Mouse (Mus musculus) neural tube, embryonic 15.5 days (tissue): Measurements from ENCODE around the gene 1700013G24Rik. TPM values are rescaled to one million over a fixed set of nuclear protein-coding genes. Genes with fewer than 3 reads are reported as not detected.
"Not testable (repeated sequence)": the region's sequence is repeated elsewhere in the genome, so short reads cannot be mapped to it uniquely, and the experiment has no call there.

Experiments used
- ATAC-seq: fragments of 200-750 bp; cut with Nextera tagmentation; 2 replicates; pipeline ENCODE4 v1.8.0; 2017; ENCODE audit warnings: mild to moderate bottlenecking, moderate TSS enrichment, moderate library complexity; ENCODE audit not compliant: low FRiP score
- H3K27ac ChIP-seq: fragments of 300-500 bp; sonication (generic); replicated peaks from 2 replicates; pipeline ENCODE4 v1.5.1; 2015; ENCODE audit warnings: mild to moderate bottlenecking, inconsistent platforms
- H3K27me3 ChIP-seq: fragments of 300-500 bp; sonication (generic); replicated peaks from 2 replicates; pipeline ENCODE4 v1.6.1; 2015; ENCODE audit warnings: inconsistent platforms
- H3K36me3 ChIP-seq: fragments of 300-500 bp; sonication (generic); 2 replicates; pipeline ENCODE4 v1.6.1; 2015; ENCODE audit warnings: inconsistent platforms
- H3K4me1 ChIP-seq: fragments of 300-500 bp; sonication (generic); 2 replicates; pipeline ENCODE4 v1.6.1; 2015; ENCODE audit warnings: inconsistent platforms
- H3K4me2 ChIP-seq: fragments of 300-500 bp; sonication (generic); 2 replicates; pipeline ENCODE4 v1.6.1; 2015; ENCODE audit warnings: inconsistent platforms, mild to moderate bottlenecking, moderate library complexity
- H3K4me3 ChIP-seq: fragments of 300-500 bp; sonication (generic); replicated peaks from 2 replicates; pipeline ENCODE4 v1.5.1; 2015; ENCODE audit warnings: mild to moderate bottlenecking, inconsistent platforms
- H3K9ac ChIP-seq: fragments of 300-500 bp; sonication (generic); replicated peaks from 2 replicates; pipeline ENCODE4 v1.6.1; 2015; ENCODE audit warnings: mild to moderate bottlenecking, inconsistent platforms
- H3K9me3 ChIP-seq: fragments of 300-500 bp; sonication (generic); replicated peaks from 2 replicates; pipeline ENCODE4 v1.6.1; 2016; ENCODE audit warnings: inconsistent platforms
- WGBS: fragments of 180-500 bp; shearing (Covaris S2); methylation state at CpG from one replicate; pipeline ENCODE4 v1.1.7; 2015; ENCODE audit warnings: mixed read lengths; 5-methylcytosine and 5-hydroxymethylcytosine counted together
- polyA plus RNA-seq: library from polyadenylated mRNA; unstranded; fragments of >200 nt; fragmentation: Nextera tagmentation; extraction: Ambion mirVana; gene quantifications from 2 replicates; pipeline ENCODE4 v1.2.1, GENCODE M21; 2015

1700013G24Rik gene
- not detected in 2 replicates for polyA plus RNA-seq

DNA sequence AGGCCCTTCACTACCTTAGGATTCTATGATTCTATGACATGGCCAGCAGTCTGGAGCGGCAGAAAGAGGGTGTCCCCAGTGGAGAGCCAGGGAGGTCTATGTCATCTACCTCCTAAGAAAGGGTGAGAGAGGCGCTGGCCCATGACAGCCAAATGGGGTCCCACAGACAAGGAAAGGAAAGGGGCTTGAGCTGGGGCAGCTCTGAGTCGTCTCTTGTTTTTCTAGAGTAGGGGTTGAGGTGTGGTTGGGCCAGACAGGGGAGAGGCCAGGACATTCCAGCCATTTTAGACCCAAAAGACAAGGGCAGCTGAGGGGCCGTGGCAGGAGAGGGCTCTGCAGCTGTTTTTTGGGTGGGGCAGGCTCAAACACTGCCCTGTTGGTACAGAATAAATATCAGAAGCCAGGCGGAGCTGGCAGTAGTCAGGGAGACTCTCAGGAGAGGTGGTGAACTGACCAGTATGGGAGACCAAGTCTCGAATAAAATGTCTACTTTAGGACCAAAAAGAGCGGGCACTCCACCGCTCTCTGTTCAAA is at the start of gene 1700013G24Rik:
Gene 1700013G24Rik (plus strand): TSS at position 51 of the 534 bp plus-strand sequence.
- H3K4me1 ChIP-seq: peaks cover 8% of the 10 kb centered on the region
- H3K27ac ChIP-seq: no peak within 1 kb of the TSS
- ATAC-seq: no peak
- no peak within 1 kb of the TSS for H3K4me3 ChIP-seq
- no peak within 1 kb of the TSS for H3K4me2 ChIP-seq
- no peak within 1 kb of the TSS for H3K9ac ChIP-seq
- no peaks in the 10 kb centered on the region for H3K9me3 ChIP-seq
- H3K36me3 ChIP-seq: no peaks in the 10 kb centered on the region
- H3K27me3 ChIP-seq: no peaks in the 10 kb centered on the region
- 87% methylated on average over 8 of the region's 8 CpGs for WGBS

DNA sequence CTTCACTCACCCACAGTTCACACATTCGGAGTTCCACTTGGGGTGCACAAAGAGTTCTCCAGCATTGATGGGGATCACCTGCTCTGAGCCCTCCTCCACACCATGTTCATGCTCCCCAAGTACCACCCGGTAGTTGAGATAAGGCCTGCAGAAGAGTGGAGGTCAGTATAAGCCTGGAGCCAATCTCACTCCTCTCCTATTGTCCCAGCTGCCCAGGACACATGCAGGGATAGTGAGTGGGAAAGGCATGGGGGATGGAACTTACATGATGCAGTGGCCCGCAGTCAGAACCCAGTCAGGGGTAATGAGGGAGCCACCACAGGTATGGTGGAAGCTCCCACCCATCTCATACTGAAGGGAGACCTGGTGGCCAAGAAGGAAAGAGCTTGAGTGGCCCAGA is 47.5 kb upstream of the 1700013G24Rik start:
- no peaks in the 10 kb centered on the region for H3K9me3 ChIP-seq
- no peak overlapping the region for H3K9ac ChIP-seq
- H3K27ac ChIP-seq: no peak overlapping the region
- H3K4me1 ChIP-seq: no peaks in the 10 kb centered on the region
- H3K36me3 ChIP-seq: no peaks in the 10 kb centered on the region
- WGBS: 91% methylated on average over 3 of the region's 3 CpGs
- no peak overlapping the region for H3K4me3 ChIP-seq
- no peak overlapping the region for H3K4me2 ChIP-seq
- no peaks in the 10 kb centered on the region for H3K27me3 ChIP-seq
- ATAC-seq: no peak

DNA sequence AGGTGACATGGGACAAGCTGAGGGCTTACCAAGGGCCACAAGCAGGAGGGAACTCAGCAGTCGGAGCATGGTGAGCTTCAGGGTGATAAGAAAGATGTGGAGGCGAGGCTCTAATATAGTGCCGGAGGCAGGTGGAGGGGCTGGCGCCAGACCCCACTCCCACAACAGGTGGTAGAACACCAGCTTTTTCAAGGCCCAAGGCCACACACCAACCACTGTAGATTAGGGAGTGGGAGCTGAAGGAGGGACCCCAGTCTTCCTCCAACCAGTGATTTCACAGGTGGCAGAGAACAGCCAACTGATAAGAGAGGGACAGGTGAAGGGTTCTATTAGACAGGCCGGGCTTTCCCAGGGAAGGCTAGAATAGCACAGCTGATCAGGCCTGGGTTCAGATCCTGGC is 43.4 kb upstream of the 1700013G24Rik start, which contains the start of gene Cela3a:
Gene Cela3a (minus strand): TSS at position 101 of the 400 bp plus-strand sequence.
- H3K4me2 ChIP-seq: no peak within 1 kb of the TSS
- H3K9ac ChIP-seq: no peak within 1 kb of the TSS
- no peaks in the 10 kb centered on the region for H3K27me3 ChIP-seq
- WGBS: 91% methylated on average over 5 of the region's 5 CpGs
- H3K36me3 ChIP-seq: no peaks in the 10 kb centered on the region
- ATAC-seq: no peak
- H3K4me3 ChIP-seq: no peak within 1 kb of the TSS
- H3K27ac ChIP-seq: no peak within 1 kb of the TSS
- H3K9me3 ChIP-seq: no peaks in the 10 kb centered on the region
- no peaks in the 10 kb centered on the region for H3K4me1 ChIP-seq

DNA sequence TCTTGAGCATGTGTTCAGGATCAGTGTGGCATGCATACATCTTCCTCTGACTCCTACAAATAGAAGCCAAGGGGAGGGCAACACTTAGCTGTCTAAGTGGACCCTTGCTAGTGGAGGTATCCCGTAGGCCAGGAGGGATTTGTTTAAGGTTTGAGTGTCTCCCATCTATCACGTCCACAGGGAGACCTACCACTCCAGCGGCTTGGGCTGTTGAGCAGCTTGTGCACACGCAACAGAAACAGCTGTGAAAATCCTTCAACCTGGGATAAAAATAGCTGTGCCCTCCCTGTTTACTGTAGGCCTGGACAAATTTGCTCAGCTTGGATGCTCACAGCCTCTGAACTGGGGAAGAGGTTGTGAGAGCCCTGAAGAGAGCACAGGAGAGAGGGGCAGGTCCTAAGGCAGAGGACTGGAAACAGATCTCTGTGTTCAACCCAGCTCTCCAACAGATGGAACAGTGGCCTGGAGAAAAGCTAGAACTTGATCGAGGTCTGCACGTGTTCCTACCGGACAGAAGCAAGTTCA is 40.8 kb upstream of the 1700013G24Rik start:
- not testable (repeated sequence) for H3K36me3 ChIP-seq, H3K4me2 ChIP-seq, H3K9ac ChIP-seq, H3K9me3 ChIP-seq, H3K27ac ChIP-seq, H3K4me1 ChIP-seq, H3K4me3 ChIP-seq, H3K27me3 ChIP-seq, ATAC-seq
- WGBS: 90% methylated on average over 7 of the region's 7 CpGs

DNA sequence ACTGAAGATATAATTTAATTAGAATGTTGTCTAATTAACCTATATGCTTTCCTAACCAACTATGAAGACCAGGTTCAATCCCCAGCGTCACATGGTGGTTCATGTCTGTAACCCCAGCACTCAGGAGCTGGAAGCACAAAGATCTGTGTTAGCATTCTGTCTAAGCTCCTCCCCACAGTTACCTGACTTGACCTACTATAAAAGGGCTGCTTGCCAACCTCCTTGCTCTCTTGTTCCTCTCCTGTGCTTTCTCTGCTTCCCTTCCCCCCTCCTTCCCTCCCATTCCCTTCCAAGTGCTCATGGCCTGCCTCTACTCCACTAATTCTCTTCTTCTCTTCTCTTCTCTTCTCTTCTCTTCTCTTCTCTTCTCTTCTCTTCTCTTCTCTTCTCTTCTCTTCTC is 38.1 kb upstream of the 1700013G24Rik start:
- Histone ChIP-seq H3K9me3 (no peaks in the 10 kb centered on the region), H3K4me3 (no peak overlapping the region), H3K27ac (no peak overlapping the region), H3K4me2 (no peak overlapping the region), H3K4me1 (no peaks in the 10 kb centered on the region), H3K27me3 (no peaks in the 10 kb centered on the region), H3K36me3 (no peaks in the 10 kb centered on the region), H3K9ac (no peak overlapping the region)
- no peak for ATAC-seq
- 73% methylated on average over 1 of the region's 1 CpGs for WGBS

DNA sequence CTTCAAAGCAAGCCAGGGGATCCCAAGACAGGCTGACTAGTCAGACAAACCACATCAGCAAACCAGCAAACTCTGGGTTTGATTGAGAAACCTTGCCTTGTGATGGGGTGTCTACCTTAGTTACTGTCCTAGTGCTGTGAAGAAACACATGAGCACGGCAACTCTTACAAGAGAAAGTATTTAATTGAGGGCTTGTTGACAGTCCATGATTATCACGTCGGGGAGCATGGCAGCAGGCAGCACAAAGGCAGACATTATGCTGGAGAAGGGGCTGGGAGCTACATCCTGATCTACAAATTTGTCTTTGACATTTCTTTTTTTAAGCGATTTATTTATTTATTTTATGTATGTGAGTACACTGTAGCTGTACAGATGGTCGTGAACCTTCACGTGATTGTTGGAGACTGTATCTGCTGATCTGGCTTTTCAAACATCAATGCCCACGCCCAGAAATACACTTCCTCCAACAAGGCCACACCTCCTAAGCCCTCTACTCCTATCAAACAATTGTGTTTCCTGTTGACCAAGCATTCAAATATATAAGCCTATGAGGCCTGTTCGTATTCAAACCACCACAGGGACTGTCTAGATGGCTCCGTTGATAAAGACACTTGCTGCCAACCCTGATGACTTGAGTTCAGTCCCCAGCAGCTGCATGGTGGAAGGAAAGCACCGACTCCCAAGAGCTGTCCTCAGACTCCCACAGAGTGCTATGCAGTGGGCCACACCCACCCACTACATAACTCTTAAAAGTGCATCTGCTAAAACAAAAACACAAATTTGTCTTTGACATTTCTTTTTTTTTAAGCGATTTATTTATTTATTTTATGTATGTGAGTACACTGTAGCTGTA is 35.1 kb upstream of the 1700013G24Rik start:
- H3K27ac ChIP-seq: no peak overlapping the region
- WGBS: 80% methylated on average over 11 of the region's 11 CpGs
- no peaks in the 10 kb centered on the region for H3K4me1 ChIP-seq
- no peaks in the 10 kb centered on the region for H3K27me3 ChIP-seq
- no peak overlapping the region for H3K4me2 ChIP-seq
- no peaks in the 10 kb centered on the region for H3K9me3 ChIP-seq
- ATAC-seq: no peak
- no peaks in the 10 kb centered on the region for H3K36me3 ChIP-seq
- H3K4me3 ChIP-seq: no peak overlapping the region
- no peak overlapping the region for H3K9ac ChIP-seq

DNA sequence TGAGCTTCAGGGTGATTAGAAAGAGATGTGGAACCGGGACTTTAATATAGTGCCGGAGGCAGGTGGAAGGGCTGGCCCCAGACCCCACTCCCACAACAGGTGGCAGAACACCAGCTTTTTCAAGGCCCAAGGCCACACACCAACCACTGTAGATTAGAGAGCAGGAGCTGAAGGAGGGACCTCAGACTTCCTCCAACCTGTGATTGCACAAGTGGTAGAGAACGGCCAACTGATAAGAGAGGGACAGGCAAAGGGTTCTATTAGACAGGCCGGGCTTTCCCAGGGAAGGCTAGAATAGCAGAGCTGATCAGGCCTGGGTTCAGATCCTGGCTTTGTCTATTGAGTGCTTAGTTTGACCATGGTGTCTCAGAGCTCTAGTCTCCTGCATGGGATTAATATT is 22.6 kb upstream of the 1700013G24Rik start, which contains the start of gene Cela3b:
Gene Cela3b (minus strand): TSS at position 39 of the 400 bp plus-strand sequence.
- Histone ChIP-seq H3K9ac (no peak within 1 kb of the TSS), H3K9me3 (no peaks in the 10 kb centered on the region), H3K27ac (no peak within 1 kb of the TSS), H3K27me3 (no peaks in the 10 kb centered on the region), H3K36me3 (no peaks in the 10 kb centered on the region), H3K4me1 (no peaks in the 10 kb centered on the region), H3K4me2 (no peak within 1 kb of the TSS), H3K4me3 (no peak within 1 kb of the TSS)
- WGBS: 94% methylated on average over 4 of the region's 4 CpGs
- ATAC-seq: no peak

DNA sequence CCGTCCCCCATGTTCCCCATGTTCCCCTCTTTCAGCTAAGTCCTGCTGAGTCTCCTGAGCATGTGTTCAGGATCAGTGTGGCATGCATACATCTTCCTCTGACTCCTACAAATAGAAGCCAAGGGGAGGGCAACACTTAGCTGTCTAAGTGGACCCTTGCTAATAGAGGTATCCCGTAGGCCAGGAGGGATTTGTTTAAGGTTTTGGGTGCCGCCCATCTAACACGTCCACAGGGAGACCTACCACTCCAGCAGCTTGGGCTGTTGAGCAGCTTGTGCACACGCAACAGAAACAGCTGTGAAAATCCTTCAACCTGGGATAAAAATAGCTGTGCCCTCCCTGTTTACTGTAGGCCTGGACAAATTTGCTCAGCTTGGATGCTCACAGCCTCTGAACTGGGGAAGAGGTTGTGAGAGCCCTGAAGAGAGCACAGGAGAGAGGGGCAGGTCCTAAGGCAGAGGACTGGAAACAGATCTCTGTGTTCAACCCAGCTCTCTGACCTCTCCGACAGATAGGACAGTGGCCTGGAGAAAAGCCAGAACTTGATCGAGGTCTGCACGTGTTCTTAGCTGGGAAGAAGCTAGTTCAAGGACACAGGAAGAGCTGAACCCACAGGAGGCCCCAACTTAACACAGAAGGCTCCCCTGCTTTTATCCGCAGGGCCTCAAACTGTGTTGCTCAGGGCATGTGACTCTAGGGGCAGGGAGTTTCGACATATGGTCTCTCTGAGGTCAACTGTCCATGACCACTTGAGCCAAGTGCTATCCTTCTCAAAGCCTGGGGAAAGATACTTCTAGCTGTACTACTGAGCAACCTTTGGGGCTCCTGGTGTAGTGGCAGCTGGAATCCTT is 20.2 kb upstream of the 1700013G24Rik start:
- not testable (repeated sequence) for ATAC-seq
- 78% methylated on average over 10 of the region's 10 CpGs for WGBS

DNA sequence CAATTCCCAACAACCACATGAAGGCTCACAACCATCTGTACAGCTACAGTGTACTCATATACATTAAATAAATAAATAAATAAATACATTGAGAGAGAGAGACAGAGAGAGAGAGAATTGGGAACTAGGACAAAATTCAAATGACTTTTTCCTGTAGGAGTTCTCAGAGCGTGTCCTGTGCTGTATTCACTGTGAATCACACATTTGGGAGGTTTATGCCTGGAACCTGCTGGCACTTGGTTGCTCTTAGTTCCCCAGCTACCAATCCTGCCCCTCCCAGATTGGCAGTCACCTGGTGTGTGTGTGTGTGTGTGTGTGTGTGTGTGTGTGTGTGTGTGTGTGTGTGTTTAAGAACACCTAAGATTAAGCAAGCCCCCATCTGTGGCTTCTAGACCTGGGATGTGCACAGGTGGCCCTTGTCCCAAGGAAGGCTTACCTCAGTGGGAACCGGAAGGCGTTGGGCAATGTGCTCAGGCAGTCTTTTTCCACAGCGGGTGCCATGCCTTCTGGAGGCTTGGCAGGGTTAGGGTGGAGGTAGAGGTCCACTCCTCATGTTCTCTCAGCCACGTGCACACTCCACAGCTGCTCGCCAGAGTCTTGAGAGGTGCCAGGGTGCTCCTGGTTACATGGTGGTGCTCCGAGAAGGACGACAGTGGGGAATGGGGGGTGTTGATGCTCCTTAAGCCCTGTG is 16.0 kb upstream of the 1700013G24Rik start:
- WGBS: 88% methylated on average over 8 of the region's 8 CpGs
- no peaks in the 10 kb centered on the region for H3K36me3 ChIP-seq
- H3K9ac ChIP-seq: no peak overlapping the region
- H3K4me1 ChIP-seq: no peaks in the 10 kb centered on the region
- no peak overlapping the region for H3K27ac ChIP-seq
- no peak overlapping the region for H3K4me3 ChIP-seq
- no peak overlapping the region for H3K4me2 ChIP-seq
- H3K9me3 ChIP-seq: no peaks in the 10 kb centered on the region
- no peaks in the 10 kb centered on the region for H3K27me3 ChIP-seq
- no peak for ATAC-seq

More for the DNA sequence above, 20.2 kb upstream of the 1700013G24Rik start:
- not testable (repeated sequence) for H3K36me3 ChIP-seq, H3K9ac ChIP-seq, H3K4me2 ChIP-seq, H3K27me3 ChIP-seq, H3K27ac ChIP-seq, H3K4me1 ChIP-seq, H3K4me3 ChIP-seq, H3K9me3 ChIP-seq

DNA sequence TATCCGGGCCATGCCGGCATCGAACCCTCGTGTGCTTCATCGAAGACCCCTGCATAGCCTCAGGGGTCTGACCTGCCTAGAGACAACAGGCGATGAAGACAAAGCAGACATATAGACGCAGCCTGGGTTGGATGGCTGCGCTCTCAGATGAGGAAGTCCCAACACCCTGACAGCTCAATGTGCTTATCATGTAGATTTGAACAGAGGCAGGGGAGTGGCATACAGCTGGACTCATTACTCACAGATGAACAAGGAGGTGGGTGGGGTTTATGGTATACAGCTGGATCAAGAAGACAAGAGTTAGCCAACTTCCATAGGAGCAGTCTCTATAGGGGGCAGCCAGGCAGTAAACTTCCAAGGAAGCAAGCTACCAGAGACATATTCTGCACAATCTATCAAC is 14.2 kb upstream of the 1700013G24Rik start:
- H3K9ac ChIP-seq: no peak overlapping the region
- H3K27ac ChIP-seq: no peak overlapping the region
- H3K4me2 ChIP-seq: no peak overlapping the region
- ATAC-seq: no peak
- H3K4me3 ChIP-seq: no peak overlapping the region
- 91% methylated on average over 8 of the region's 8 CpGs for WGBS
- H3K9me3 ChIP-seq: no peaks in the 10 kb centered on the region
- no peaks in the 10 kb centered on the region for H3K27me3 ChIP-seq
- peaks cover 2% of the 10 kb centered on the region for H3K4me1 ChIP-seq
- no peaks in the 10 kb centered on the region for H3K36me3 ChIP-seq

DNA sequence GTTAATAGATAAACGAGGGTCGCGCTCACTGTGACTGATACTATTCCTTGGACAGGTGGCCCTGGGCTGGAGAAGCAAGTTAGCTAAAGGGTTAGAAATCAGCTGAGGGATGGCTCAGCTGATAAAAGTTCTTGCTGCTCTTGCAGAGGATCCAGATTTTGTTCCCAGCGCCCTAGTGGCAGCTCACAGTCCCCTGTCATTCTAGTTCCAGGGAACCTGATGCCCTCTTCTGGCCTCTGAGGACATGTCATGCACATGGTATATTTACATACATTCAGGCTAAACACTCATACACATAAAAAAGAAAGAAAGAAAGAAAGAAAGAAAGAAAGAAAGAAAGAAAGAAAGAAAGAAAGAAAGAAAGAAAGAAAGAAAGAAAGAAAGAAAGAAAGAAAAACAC is 11.8 kb upstream of the 1700013G24Rik start:
- WGBS: 81% methylated on average over 4 of the region's 4 CpGs
- Histone ChIP-seq H3K9ac (no peak overlapping the region), H3K4me3 (no peak overlapping the region), H3K27ac (no peak overlapping the region), H3K36me3 (no peaks in the 10 kb centered on the region), H3K4me1 (peaks cover 4% of the 10 kb centered on the region), H3K4me2 (no peak overlapping the region), H3K9me3 (no peaks in the 10 kb centered on the region), H3K27me3 (no peaks in the 10 kb centered on the region)
- no peak for ATAC-seq
